In genomic region chr19:36665206-36665605, GRCm38 (mm10) we compare ENCODE assay signal across 24 mouse cellular contexts.
DNase-seq lines count a peak whose midpoint lies in the region; ATAC-seq and TF ChIP-seq lines count a peak whose summit lies in the region.
"Had no signal": no experiment of that assay in that cellular context is flagged by ENCODE, and none has a peak within 500 bp of the region (broad histone marks: within the 10 kb centered on the region; RNA-seq: fewer than 3 reads in every experiment).

No protein-coding gene starts in this region.

- H3K79me2 ChIP-seq in heart, adult 2 months (replicated peaks; ENCODE audit: control insufficient read depth, insufficient read depth, low read length) = no peaks in the 10 kb centered on the region

- no peak for TF ChIP-seq CTCF in heart, adult 2 months (IDR thresholded peaks at IDR 0.05)

- H3K9me3 ChIP-seq in heart, embryonic 10.5 days = no peaks in the 10 kb centered on the region
- H3K9me3 ChIP-seq in heart, embryonic 13.5 days = no peaks in the 10 kb centered on the region
- peaks cover 3% of the 10 kb centered on the region; the same call in 1 of the 2 replicates for H3K9me3 ChIP-seq in heart, embryonic 16.5 days (replicated peaks; ENCODE audit: control insufficient read depth, low read length)
- H3K9me3 ChIP-seq: forebrain, embryonic 10.5 days; forebrain, embryonic 13.5 days; G1E; hindbrain, embryonic 12.5 days; hindbrain, embryonic 15.5 days had no signal

- peaks cover 1% of the 10 kb centered on the region; the same call in 1 of the 2 replicates for H3K36me3 ChIP-seq in heart, embryonic 10.5 days
- peaks cover 2% of the 10 kb centered on the region; the same call in 1 of the 2 replicates for H3K36me3 ChIP-seq in heart, adult 2 months (ENCODE audit: control insufficient read depth, insufficient read depth, low read length)
- H3K36me3 ChIP-seq in heart, embryonic 13.5 days = peaks cover 5% of the 10 kb centered on the region
- peaks cover 4% of the 10 kb centered on the region; the same call in 1 of the 2 replicates for H3K36me3 ChIP-seq in heart, embryonic 16.5 days (ENCODE audit: control insufficient read depth, insufficient read depth)
- H3K36me3 ChIP-seq: forebrain, embryonic 10.5 days; G1E; hindbrain, embryonic 12.5 days; hindbrain, embryonic 15.5 days had no signal

- intact Hi-C loops in heart, adult 2 months (cut with DNase I) = no loop called here

- H3K4me2 ChIP-seq in heart, embryonic 13.5 days = no peak overlapping the region
- H3K4me2 ChIP-seq in heart, embryonic 16.5 days (ENCODE audit: low read depth, low read length) = no peak overlapping the region
- H3K4me2 ChIP-seq: forebrain, embryonic 13.5 days; hindbrain, embryonic 12.5 days; hindbrain, embryonic 15.5 days had no signal

- DNase-seq in heart, embryonic 10.5 days (ENCODE audit: low spot score) = peak; percentile 66
- DNase-seq in heart, adult 2 months = no peak
- no peak for DNase-seq in heart, adult 9 months (ENCODE audit: low spot score in 2 of 2)
- no peak for DNase-seq in heart, postnatal 4 days
- DNase-seq: adrenal gland, postnatal 10 days; adrenal gland, postnatal 36 days; B cell, adult 2 months; cerebellum, adult 18-20 months; cerebellum, adult 9-10 months; cerebellum, postnatal 14 days; gastrocnemius, postnatal 10 days; gastrocnemius, postnatal 36 days; kidney, adult 2 months had no signal

- WGBS in heart, embryonic 10.5 days = 78% methylated on average over 7 of the region's 7 CpGs
- WGBS in heart, adult 2 months = 88% methylated on average over 7 of the region's 7 CpGs
- 81% methylated on average over 7 of the region's 7 CpGs for WGBS in heart, embryonic 13.5 days
- WGBS in heart, embryonic 16.5 days = 83% methylated on average over 7 of the region's 7 CpGs

- H3K4me1 ChIP-seq in heart, embryonic 10.5 days = peaks cover 64% of the 10 kb centered on the region
- H3K4me1 ChIP-seq in heart, adult 2 months (ENCODE audit: control insufficient read depth, insufficient read depth, low read length) = peaks cover 7% of the 10 kb centered on the region
- peaks cover 74% of the 10 kb centered on the region for H3K4me1 ChIP-seq in heart, embryonic 13.5 days
- peaks cover 46% of the 10 kb centered on the region for H3K4me1 ChIP-seq in heart, embryonic 16.5 days (ENCODE audit: control insufficient read depth, insufficient read depth, low read length)
- H3K4me1 ChIP-seq: hindbrain, embryonic 15.5 days had no signal

- TF ChIP-seq EP300 in heart, adult 2 months (IDR thresholded peaks at IDR 0.05; ENCODE audit: insufficient read depth, low read depth, low read length) = no peak

- TF ChIP-seq POLR2A in heart, adult 2 months (IDR thresholded peaks at IDR 0.05; ENCODE audit: insufficient read depth, low read depth, low read length) = no peak

- H3K9ac ChIP-seq in heart, adult 2 months (ENCODE audit: low read depth, low read length) = no peak overlapping the region
- H3K9ac ChIP-seq in heart, embryonic 13.5 days = 0 out of 2 replicates have a peak overlapping the region, but pooled peaks have one; percentile 30
- H3K9ac ChIP-seq in heart, embryonic 16.5 days (ENCODE audit: low read length) = no peak overlapping the region
- H3K9ac ChIP-seq: forebrain, embryonic 13.5 days; hindbrain, embryonic 12.5 days; hindbrain, embryonic 15.5 days had no signal

- no peaks in the 10 kb centered on the region for H3K27me3 ChIP-seq in heart, embryonic 10.5 days (ENCODE audit: insufficient read depth, poor library complexity, severe bottlenecking)
- no peaks in the 10 kb centered on the region for H3K27me3 ChIP-seq in heart, adult 2 months (ENCODE audit: control insufficient read depth, insufficient read depth, low read length)
- H3K27me3 ChIP-seq in heart, embryonic 13.5 days (replicated peaks) = no peaks in the 10 kb centered on the region
- no peaks in the 10 kb centered on the region for H3K27me3 ChIP-seq in heart, embryonic 16.5 days (ENCODE audit: control insufficient read depth, insufficient read depth, low read length)
- H3K27me3 ChIP-seq: CH12.LX; forebrain, embryonic 13.5 days; hindbrain, embryonic 12.5 days; hindbrain, embryonic 15.5 days had no signal

- H3K27ac ChIP-seq in heart, embryonic 10.5 days = peak overlapping the region; percentile 83
- no peak overlapping the region for H3K27ac ChIP-seq in heart, adult 2 months
- H3K27ac ChIP-seq in heart, embryonic 13.5 days (replicated peaks) = peak overlapping the region; percentile 86
- H3K27ac ChIP-seq in heart, embryonic 16.5 days (ENCODE audit: low read length) = peak overlapping the region; percentile 52; the same call in 1 of the 2 replicates
- H3K27ac ChIP-seq: forebrain, embryonic 10.5 days; forebrain, embryonic 13.5 days; hindbrain, embryonic 12.5 days; hindbrain, embryonic 15.5 days had no signal

- H3K4me3 ChIP-seq in heart, embryonic 10.5 days = no peak overlapping the region
- H3K4me3 ChIP-seq in heart, adult 2 months = no peak overlapping the region
- no peak overlapping the region for H3K4me3 ChIP-seq in heart, embryonic 13.5 days
- H3K4me3 ChIP-seq in heart, embryonic 16.5 days (ENCODE audit: low read length) = no peak overlapping the region
- H3K4me3 ChIP-seq: forebrain, embryonic 10.5 days; forebrain, embryonic 13.5 days; hindbrain, embryonic 12.5 days; hindbrain, embryonic 15.5 days had no signal

- ATAC-seq in heart, embryonic 13.5 days (ENCODE audit: extremely low read depth, insufficient number of reproducible peaks, low FRiP score, low TSS enrichment) = no peak
- ATAC-seq in heart, embryonic 16.5 days (replicated peaks; ENCODE audit: extremely low read depth, insufficient read depth, low FRiP score) = no peak
- ATAC-seq: forebrain, embryonic 13.5 days; forebrain, embryonic 16.5 days; intestine, postnatal 0 days; Patski had no signal
